Mouse (Mus musculus): Measurements from ENCODE around the gene Ccr7. TPM values are rescaled to one million over a fixed set of nuclear protein-coding genes. Genes with fewer than 3 reads are reported as not detected.

The Ccr7 gene
- polyA plus RNA-seq, 2 experiments, result 0.11 to 0.29 TPM

- Histone ChIP-seq H3K27ac (no peak overlapping the region), H3K9me3 (ENCODE audit: control insufficient read depth, low read length) (no peaks in the 10 kb centered on the region), H3K9ac (replicated peaks) (no peak overlapping the region), H3K4me3 (ENCODE audit: insufficient read depth in 1 of 2, low read depth in 2 of 2, low read length in 2 of 2) (no peak overlapping the region), H3K4me1 (replicated peaks; ENCODE audit: control insufficient read depth in 2 of 2, insufficient read depth in 2 of 2, low read length in 1 of 2) (no peaks in the 10 kb centered on the region; a peak in 1 of 4 replicates), H3K4me2 (ENCODE audit: low read depth) (no peak overlapping the region), H3K36me3 (replicated peaks; ENCODE audit: control insufficient read depth, insufficient read depth, low read depth) (no peaks in the 10 kb centered on the region), H3K27me3 (ENCODE audit: control insufficient read depth, insufficient read depth, low read length) (no peaks in the 10 kb centered on the region)
- DNase-seq (ENCODE audit: low read depth in 3 of 3, low spot score in 3 of 3), result no peak
- TF ChIP-seq EP300 (IDR thresholded peaks at IDR 0.05; ENCODE audit: low read depth) (no peak), CTCF (IDR thresholded peaks at IDR 0.05; ENCODE audit: low read depth) (no peak)
- ATAC-seq (ENCODE audit: insufficient read depth), result no peak
- WGBS (ENCODE audit: insufficient replicate concordance), result 62% methylated on average over 3 of the region's 3 CpGs
These were observed 32.2 kb downstream of the Ccr7 start for GRCm38 (mm10) chr11:99122703-99123102.

GRCm38 (mm10) chr11:99121218-99121631 is 33.7 kb downstream of the Ccr7 start:
- Histone ChIP-seq H3K27ac (no peak overlapping the region), H3K4me2 (ENCODE audit: low read depth) (no peak overlapping the region), H3K4me3 (ENCODE audit: insufficient read depth in 1 of 2, low read depth in 2 of 2, low read length in 2 of 2) (no peak overlapping the region), H3K36me3 (replicated peaks; ENCODE audit: control insufficient read depth, insufficient read depth, low read depth) (no peaks in the 10 kb centered on the region), H3K9ac (replicated peaks) (no peak overlapping the region), H3K4me1 (replicated peaks; ENCODE audit: control insufficient read depth in 2 of 2, insufficient read depth in 2 of 2, low read length in 1 of 2) (no peaks in the 10 kb centered on the region), H3K27me3 (ENCODE audit: control insufficient read depth, insufficient read depth, low read length) (no peaks in the 10 kb centered on the region), H3K9me3 (ENCODE audit: control insufficient read depth, low read length) (no peaks in the 10 kb centered on the region)
- 66% methylated on average over 14 of the region's 14 CpGs for WGBS (ENCODE audit: insufficient replicate concordance)
- TF ChIP-seq EP300 (IDR thresholded peaks at IDR 0.05; ENCODE audit: low read depth), result no peak
- no peak for TF ChIP-seq CTCF (IDR thresholded peaks at IDR 0.05; ENCODE audit: low read depth)
- ATAC-seq (ENCODE audit: insufficient read depth) (no peak), DNase-seq (ENCODE audit: low read depth in 3 of 3, low spot score in 3 of 3) (no peak)

- Histone ChIP-seq H3K27me3 (ENCODE audit: control insufficient read depth, insufficient read depth, low read length) (no peaks in the 10 kb centered on the region), H3K4me2 (ENCODE audit: low read depth) (no peak overlapping the region), H3K9me3 (ENCODE audit: control insufficient read depth, low read length) (no peaks in the 10 kb centered on the region), H3K27ac (no peak overlapping the region), H3K4me3 (ENCODE audit: insufficient read depth in 1 of 2, low read depth in 2 of 2, low read length in 2 of 2) (no peak overlapping the region), H3K9ac (replicated peaks) (no peak overlapping the region), H3K36me3 (replicated peaks; ENCODE audit: control insufficient read depth, insufficient read depth, low read depth) (no peaks in the 10 kb centered on the region), H3K4me1 (replicated peaks; ENCODE audit: control insufficient read depth in 2 of 2, insufficient read depth in 2 of 2, low read length in 1 of 2) (no peaks in the 10 kb centered on the region)
- ATAC-seq (ENCODE audit: insufficient read depth), result no peak
- DNase-seq (ENCODE audit: low read depth in 3 of 3, low spot score in 3 of 3), result no peak
- TF ChIP-seq EP300 (IDR thresholded peaks at IDR 0.05; ENCODE audit: low read depth) (no peak), CTCF (IDR thresholded peaks at IDR 0.05; ENCODE audit: low read depth) (no peak)
- WGBS (ENCODE audit: insufficient replicate concordance), result 62% methylated on average over 20 of the region's 20 CpGs
These were observed 34.2 kb downstream of the Ccr7 start for GRCm38 (mm10) chr11:99120524-99121217.

- H3K9ac ChIP-seq (replicated peaks), result no peak overlapping the region
- TF ChIP-seq CTCF (IDR thresholded peaks at IDR 0.05; ENCODE audit: low read depth), result no peak
- no peak for TF ChIP-seq EP300 (IDR thresholded peaks at IDR 0.05; ENCODE audit: low read depth)
- WGBS (ENCODE audit: insufficient replicate concordance), result 72% methylated on average over 7 of the region's 7 CpGs
- no peaks in the 10 kb centered on the region for H3K27me3 ChIP-seq (ENCODE audit: control insufficient read depth, insufficient read depth, low read length)
- DNase-seq (ENCODE audit: low read depth in 3 of 3, low spot score in 3 of 3), result no peak
- H3K4me1 ChIP-seq (replicated peaks; ENCODE audit: control insufficient read depth in 2 of 2, insufficient read depth in 2 of 2, low read length in 1 of 2), result no peaks in the 10 kb centered on the region
- no peak for ATAC-seq (ENCODE audit: insufficient read depth)
- no peak overlapping the region for H3K4me3 ChIP-seq (ENCODE audit: insufficient read depth in 1 of 2, low read depth in 2 of 2, low read length in 2 of 2)
- H3K36me3 ChIP-seq (replicated peaks; ENCODE audit: control insufficient read depth, insufficient read depth, low read depth), result no peaks in the 10 kb centered on the region
- H3K27ac ChIP-seq, result no peak overlapping the region
- no peaks in the 10 kb centered on the region for H3K9me3 ChIP-seq (ENCODE audit: control insufficient read depth, low read length)
- no peak overlapping the region for H3K4me2 ChIP-seq (ENCODE audit: low read depth)
These were observed 35.9 kb downstream of the Ccr7 start for GRCm38 (mm10) chr11:99118963-99119362.

- H3K9ac ChIP-seq (replicated peaks), result no peak overlapping the region
- H3K36me3 ChIP-seq (replicated peaks; ENCODE audit: control insufficient read depth, insufficient read depth, low read depth), result no peaks in the 10 kb centered on the region
- TF ChIP-seq CTCF (IDR thresholded peaks at IDR 0.05; ENCODE audit: low read depth) (peak; percentile 31; the same call in 1 of the 2 replicates), EP300 (IDR thresholded peaks at IDR 0.05; ENCODE audit: low read depth) (no peak)
These were observed 36.5 kb downstream of the Ccr7 start for GRCm38 (mm10) chr11:99118420-99118819.

More at GRCm38 (mm10) chr11:99118420-99118819, 36.5 kb downstream of the Ccr7 start:
- no peak for ATAC-seq (ENCODE audit: insufficient read depth)
- H3K27me3 ChIP-seq (ENCODE audit: control insufficient read depth, insufficient read depth, low read length), result no peaks in the 10 kb centered on the region
- H3K4me1 ChIP-seq (replicated peaks; ENCODE audit: control insufficient read depth in 2 of 2, insufficient read depth in 2 of 2, low read length in 1 of 2), result no peaks in the 10 kb centered on the region
- H3K27ac ChIP-seq, result no peak overlapping the region
- 67% methylated on average over 1 of the region's 1 CpGs for WGBS (ENCODE audit: insufficient replicate concordance)
- H3K9me3 ChIP-seq (ENCODE audit: control insufficient read depth, low read length), result no peaks in the 10 kb centered on the region
- DNase-seq (ENCODE audit: low read depth in 3 of 3, low spot score in 3 of 3), result no peak
- H3K4me2 ChIP-seq (ENCODE audit: low read depth), result no peak overlapping the region
- H3K4me3 ChIP-seq (ENCODE audit: insufficient read depth in 1 of 2, low read depth in 2 of 2, low read length in 2 of 2), result no peak overlapping the region
